Mouse (Mus musculus): ENCODE measurements around the gene Cpn2. TPM values are rescaled to one million over a fixed set of nuclear protein-coding genes. Genes with fewer than 3 reads are reported as not detected.

Gene Cpn2
- total RNA-seq, 2 experiments from 2014 or later: not detected

DNA sequence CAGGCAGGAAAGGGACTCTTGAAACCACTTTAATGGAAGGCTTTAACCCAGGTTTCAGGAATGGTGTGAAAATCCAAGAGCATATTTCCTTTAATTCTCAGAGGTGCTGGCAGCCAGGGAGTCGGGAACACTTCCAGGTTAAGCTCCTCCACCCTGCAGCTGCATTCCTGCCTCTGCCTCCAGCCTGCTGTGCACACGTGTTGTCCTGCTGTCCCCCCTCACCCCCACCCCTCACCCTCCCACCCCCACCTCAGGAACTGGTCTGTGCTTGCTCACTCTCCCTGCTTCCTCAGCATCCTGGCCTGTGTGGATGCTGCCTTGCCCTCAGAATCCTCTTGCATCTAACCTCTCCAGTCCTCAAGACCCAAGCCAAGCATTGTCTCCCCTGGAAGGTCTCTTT, 25.7 kb downstream of the Cpn2 start:
- DNase-seq (ENCODE audit: low spot score in 2 of 2): no peak

DNA sequence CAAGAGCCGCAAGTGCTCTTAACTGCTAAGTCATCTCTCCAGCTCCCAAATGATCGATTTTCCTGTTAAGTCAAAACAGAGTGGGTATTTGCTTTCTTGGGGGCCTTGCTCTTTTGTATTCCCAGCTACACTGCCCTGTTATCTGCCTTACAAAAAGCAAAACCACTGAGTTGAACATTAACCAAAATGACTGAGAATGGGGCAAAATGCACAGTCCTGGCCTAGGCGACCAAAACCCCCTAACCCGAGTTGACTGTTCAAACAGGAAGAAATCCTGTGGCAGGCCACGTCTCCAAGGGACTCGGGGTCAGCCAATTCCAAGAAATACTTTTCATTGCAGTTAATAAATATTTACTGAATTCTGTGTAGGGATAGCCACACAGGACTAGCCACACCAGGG, 28.5 kb downstream of the Cpn2 start:
- no peak for DNase-seq (ENCODE audit: low spot score in 2 of 2)

DNA sequence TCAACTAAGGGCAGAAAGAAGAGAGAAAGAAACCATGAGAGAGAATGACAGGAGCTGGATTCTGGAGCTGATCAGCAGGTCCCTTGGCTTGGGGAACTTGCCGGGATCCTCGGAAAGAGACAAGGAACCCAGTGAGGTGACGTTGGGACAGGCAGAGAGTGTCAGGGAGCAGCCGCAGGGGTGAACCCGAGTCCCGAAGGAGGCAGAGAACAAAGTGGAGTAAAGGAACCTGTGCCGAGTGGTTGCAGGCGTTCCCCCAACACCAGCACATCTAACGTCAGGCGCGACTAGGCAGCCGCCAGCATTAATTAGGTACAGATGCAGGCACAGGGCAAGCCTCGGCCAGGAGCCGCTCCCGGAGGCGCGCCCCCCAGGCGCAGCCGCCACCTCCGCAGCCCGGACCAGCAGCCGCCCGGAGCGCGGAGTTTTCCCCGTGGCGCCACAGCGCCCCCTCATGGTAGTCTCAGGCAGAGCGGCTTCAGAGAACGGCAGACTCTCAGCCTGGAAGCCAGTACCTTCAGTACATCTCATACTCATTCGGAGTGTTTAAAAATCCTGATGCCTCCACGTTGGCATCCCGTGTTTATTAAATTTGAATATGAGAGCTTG, 31.1 kb downstream of the Cpn2 start:
- DNase-seq (ENCODE audit: low spot score in 2 of 2): peak; percentile 67 to 88

DNA sequence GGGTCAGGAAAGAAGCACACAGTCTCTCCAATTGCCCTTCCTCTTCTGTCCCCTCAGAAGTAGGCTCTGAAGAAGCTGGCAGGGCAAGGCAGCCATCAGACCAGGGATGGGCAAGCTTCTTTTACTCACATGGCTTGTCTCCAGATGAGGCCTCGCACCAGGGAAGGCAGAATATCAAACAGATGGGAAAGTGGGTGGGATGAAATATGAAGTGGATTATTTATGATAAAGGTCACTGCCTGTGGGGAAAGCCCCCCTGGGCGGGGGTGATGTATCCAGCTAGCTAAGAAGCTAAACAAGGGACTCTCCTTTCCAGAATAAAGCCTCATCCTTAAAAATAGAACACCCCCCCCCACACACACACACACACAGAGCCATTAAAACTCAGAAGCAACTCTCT, 31.7 kb downstream of the Cpn2 start:
- peak in 1 of 2 experiments; percentile 20 for DNase-seq (ENCODE audit: low spot score in 2 of 2)

DNA sequence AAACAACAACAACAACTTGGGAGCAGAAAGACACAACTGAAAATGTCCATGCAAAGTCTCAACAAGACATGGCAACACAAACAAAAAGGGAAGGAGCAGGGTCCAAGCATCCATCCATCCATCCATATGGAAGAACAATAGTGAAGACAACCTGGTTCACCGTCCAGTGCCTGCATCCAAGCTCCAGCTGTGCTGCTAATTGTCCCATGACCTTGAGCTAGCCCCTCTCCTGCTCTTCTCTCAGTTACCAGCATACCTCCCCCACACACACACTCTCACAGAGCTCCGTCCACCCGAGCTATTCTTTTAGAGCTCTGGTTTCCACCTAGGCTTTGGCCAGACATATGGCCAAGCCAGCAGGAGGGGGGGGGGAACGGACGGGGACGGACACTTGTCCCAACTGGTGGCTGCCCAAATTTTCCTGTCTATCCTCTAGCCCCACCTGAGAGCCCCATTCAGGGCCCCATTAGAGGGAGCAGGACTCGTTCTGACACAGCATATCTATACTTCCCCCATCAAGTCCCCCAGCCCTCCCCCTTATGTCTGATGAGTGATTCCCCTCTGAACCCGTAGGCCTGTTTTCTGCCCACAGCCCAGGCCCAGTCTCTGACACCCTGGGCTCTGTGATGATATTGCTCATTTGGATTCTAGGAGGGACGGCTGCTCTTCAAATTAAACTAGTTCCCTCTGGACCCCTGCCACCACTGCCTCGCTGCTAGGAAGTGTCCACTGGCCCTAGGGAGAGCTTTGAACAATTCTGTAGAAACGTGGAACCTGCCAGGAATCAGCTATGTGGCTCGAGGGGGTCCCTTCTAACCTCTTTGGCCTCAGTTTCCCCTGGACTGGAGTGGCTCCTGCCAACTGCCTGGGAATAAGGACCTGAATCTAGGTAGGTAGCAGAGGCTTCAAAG, 32.4 kb downstream of the Cpn2 start:
- DNase-seq (ENCODE audit: low spot score in 2 of 2): no peak

DNA sequence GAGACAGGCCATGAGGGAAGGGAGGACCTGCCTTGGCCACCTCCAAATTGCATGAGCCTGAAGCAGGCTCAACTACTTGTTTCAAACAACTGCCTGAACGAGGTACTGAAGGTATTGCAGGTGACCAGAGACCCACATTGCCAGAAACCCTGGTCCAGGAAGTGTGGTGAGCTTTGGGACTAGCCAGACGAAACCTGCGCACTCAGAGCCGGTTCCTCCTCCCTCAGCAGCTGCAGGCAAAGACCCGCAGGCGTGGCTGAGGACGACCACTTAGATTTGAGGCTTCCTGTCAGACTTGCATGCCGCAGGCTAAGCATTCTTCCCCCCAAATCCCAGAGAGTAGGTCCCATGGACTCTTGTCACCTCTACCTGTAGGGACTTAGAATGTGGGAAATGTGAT, 33.2 kb downstream of the Cpn2 start:
- no peak for DNase-seq (ENCODE audit: low spot score in 2 of 2)

DNA sequence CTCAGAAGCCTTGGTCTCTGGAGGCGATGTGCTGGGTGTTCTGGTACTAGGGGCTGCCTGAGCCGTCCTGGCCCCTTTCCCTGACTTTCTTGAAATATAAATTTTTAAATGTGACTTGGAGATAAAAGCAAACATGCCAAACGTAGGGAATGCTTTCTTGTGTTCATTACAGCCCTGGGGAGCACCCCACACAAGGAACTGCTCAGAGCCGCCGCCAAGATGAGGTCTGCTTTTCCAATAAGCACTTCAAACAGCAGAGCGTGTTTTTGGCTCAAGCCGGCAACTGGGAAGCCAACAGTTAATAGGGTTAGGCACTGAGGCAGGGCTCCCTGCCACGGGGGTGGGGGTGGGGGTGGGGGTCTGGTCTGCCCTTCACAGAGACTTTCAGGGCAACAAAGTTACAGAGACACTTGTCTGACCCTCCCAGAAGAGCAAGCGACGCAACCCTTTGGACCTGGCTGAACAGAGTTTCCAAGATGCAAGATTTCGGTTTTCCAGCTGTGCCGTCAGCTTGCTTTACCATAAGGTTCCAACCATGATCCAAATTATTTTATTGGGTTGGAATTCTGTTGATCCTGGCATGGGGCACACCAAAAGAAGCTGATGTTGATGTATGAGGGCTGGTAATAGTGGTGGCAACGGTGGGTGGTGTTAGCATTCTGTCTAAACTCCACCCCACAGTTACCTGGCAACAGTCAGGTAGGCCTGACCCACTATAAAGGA, 35.3 kb downstream of the Cpn2 start:
- DNase-seq (ENCODE audit: low spot score in 2 of 2): no peak

DNA sequence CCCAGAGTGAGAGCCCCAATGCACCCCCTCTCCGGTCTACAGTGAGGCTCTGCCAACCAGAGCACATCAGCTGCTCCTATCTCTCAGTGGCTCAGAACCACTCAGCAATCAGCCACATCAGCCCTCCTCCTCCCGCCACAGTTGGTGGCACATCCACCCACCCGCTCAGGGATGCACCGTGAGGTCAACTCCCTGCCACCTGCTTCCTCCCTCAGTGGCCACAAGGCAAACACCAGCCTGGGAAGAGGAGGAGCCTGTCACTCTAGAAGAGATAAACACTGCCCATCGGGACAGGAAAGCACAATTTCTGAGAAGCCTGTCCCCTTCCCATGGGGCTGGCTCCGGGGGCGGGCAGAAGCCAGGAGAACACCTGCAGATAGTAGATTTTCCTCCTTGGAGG, 39.9 kb downstream of the Cpn2 start:
- no peak for DNase-seq (ENCODE audit: low spot score in 2 of 2)

DNA sequence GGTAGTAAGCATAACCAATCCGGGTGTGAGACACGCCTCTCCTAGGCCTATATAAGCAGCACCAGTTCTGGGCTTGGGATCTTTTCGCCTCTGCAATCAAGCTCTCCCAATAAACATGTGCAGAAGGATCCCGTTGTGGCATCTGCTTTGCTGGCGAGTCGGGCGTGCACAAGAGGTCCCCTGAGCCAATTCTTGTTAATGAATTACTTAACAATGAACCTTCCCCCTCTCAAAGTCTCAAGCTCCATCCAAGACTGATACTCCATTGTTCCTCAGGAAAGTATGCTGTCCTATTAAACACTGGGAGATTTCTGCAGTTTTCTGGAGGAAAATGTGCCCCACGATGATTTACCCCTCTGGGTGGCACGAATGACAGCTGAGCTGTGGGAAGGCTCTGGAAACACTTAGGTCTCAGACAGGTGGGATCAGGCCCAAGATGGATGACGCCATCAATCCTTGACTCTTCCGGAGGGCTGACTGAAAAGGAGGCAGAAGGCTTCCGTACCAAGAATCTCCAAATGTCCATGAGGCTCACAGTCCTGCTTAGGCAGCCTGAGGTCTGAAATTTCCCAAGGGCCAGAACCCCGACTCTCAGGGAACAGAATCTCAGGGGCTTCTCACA, 46.0 kb downstream of the Cpn2 start:
- DNase-seq (ENCODE audit: low spot score in 2 of 2): no peak

DNA sequence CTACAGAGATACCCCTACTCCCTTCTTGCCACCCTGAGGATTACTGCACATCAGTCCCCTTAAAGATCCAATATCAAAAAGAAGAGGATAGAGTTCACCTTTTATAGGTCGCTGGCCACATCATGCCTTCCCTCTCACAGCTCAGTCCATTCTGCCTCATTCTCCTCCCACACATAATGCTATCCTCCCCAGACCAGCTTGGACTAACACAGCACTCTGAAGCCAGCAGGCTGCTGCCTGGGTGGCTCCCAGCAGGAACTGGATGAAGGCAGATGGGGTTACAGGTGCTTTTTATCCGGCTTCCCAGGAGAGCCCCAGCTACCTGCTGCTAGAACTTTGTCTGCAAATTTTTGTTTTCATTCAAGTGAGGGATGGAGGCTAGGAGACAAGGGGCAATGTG, 51.5 kb downstream of the Cpn2 start:
- DNase-seq (ENCODE audit: low spot score in 2 of 2): no peak

DNA sequence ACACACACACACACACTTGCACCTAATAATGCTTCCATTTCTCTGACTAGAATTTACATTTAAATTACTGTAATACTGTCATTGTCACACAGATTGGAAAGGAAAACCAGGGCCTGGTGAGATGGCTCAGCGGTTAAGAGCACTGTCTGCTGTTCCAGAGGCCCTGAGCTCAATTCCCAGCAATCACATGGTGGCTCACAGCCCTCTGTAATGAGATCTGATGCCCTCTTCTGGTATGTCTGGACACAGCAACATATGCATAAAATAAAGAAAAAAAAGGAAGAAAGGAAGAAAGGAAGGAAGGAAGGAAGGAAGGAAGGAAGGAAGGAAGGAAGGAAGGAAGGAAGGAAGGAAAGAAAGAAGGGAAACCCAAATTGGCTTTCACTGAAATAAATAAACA, 53.7 kb downstream of the Cpn2 start:
- DNase-seq (ENCODE audit: low spot score in 2 of 2): no peak

DNA sequence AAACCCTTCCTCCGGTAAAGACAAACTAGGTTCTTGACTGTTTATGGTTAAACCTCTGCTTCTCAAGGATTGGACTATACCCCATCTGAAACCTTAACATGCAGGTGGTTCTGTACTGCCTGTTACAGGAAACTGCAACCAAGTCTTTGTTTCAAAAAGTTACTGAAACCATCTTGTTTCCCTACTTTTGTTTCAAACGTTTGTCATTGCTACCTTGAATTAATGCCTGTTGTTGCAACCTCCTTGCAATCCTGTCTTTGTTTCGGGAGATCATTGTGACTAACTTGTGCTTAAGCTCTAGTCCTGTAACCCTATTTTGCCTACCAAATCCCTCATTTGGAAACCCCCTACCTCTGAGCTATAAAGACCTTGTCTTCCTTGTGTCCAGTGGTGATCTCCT, 55.3 kb downstream of the Cpn2 start:
- no peak for DNase-seq (ENCODE audit: low spot score in 2 of 2)

DNA sequence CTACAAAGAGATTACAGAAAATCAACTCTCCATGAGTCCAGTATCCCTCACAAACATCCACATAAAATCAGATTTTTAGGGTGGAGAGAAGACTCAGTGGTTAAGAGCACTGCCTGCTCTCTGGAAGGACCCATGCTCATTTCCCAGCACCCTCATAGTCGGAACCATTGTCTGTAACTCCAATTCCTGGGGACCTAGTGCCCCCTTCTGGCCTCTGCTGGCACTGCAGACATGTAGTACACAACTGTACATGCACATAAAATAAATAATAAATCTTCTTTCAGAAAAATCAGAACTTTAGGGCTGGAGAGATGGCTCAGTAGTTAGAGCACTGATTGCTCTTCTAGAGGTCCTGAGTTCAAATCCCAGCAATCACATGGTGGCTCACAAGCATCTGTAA, 58.0 kb downstream of the Cpn2 start:
- DNase-seq (ENCODE audit: low spot score in 2 of 2): no peak

DNA sequence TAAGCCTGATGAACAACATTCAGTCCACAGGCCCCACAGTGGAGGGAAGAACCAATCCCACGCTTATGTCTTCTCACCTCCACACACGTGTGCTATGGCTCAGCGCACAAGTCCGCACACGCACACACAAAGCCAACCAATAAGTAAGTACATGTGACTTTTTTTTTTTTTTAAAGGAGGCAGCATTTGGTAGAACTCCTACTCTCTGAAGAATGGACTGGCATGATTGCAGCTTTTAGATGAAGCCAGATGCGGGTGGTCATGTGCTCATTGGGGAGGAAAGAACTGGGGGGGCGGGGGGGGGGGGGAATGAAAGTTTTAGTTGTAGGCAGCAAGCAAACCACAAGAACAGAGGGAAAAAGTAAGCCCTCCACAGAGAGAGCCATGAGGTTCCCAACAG, 59.3 kb downstream of the Cpn2 start:
- DNase-seq (ENCODE audit: low spot score in 2 of 2): peak; percentile 32 to 45

DNA sequence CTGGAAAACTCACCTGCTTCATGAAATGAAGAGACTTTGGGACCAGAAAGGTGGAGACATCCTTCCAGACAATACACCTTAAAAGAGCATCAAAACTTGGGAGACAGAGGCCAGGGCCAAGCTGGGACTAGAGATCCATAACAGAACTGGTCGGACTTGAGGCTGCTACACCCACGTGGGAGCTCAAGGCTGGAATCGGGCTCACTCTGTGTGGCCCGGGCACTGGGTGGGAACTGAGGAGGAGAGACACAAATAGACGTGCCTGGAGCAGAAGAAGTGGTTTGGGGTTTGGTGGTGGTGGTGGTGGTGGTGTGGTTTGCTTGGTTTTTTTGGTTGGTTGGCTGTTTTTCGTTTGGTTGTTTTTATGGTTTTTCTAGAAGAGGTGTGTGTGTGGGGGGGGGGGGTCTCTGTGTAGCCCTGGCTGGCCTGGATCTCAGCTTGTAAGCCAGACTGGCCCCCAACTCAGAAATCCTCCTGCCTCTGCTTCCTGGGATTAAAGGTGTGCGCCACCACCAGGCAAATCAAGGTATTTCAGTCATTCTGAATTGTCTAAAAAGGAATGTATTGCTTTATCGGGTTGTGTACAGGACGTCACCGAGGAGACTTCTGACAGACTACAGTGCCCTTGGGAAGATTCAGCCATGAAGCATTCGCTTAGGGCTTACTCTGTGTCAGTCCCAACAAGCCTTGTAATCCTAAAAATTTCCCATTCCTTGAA, 60.0 kb downstream of the Cpn2 start:
- DNase-seq (ENCODE audit: low spot score in 2 of 2): no peak

Other genes with a start within 250 kb of the Cpn2 start
- gene Hes1, start 203.1 kb downstream of the Cpn2 start, total RNA-seq (2021): 10 to 100 TPM; 24.4 to 28.0 TPM
- gene Lrrc15, start 15.8 kb upstream of the Cpn2 start, total RNA-seq (2021): under 1 TPM in 1 of 2 experiments, not detected in 1; 0.05 TPM
- 1 to 10 TPM; 1.3 to 1.7 TPM for gene Gp5, start 43.3 kb upstream of the Cpn2 start, total RNA-seq (2021)
- gene Atp13a3, start 138.5 kb upstream of the Cpn2 start, total RNA-seq (2021): 10 to 100 TPM; 71.5 to 72.9 TPM

Measured in layer of hippocampus, adult 18-20 months (tissue).